Mouse (Mus musculus): ENCODE data around the gene Lpin2. TPM values are rescaled to one million over a fixed set of nuclear protein-coding genes. Genes with fewer than 3 reads are reported as not detected.

Lpin2 gene
- polyA plus RNA-seq, 1 experiment: 11.2 TPM

DNA sequence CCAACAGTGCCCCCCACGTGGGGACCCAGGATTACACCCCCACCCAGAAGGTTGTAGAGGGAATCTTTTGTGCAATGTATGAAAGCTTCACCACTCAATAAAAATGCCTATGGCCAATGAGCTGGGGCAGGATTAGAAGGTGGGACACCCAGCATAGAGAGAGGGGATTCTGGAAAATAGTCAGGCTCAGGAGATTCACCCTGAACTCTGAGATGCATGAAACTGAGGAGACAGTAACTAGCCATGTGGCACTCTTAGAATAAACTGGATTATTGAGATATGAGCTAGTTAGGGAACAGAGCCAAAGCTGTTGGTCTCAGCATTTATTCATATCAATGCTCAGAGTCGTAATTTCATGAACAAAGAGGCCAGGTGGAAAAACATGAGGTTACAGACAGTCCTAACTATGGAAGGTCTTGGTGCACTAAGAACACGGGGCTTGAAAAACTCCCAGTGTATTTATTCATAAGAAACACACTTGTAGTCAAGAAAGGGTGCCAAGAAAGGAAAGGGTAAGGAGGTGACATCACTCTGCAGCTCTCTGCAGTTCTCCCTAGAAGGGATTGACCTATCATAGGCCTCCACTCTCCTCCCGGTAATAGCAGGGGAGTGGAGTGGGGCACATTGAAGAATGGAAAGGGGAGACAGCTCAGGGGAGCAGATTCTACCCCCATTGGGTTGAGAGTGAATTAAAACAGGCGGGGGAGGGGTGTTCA, 83.1 kb downstream of the Lpin2 start:
- Histone ChIP-seq H3K36me3 (ENCODE audit: control insufficient read depth, insufficient read depth, low read length) (no peaks in the 10 kb centered on the region), H3K27ac (ENCODE audit: control insufficient read depth, insufficient read depth, low read depth, low read length) (no peak overlapping the region), H3K4me1 (ENCODE audit: control insufficient read depth, insufficient read depth, low read length) (no peaks in the 10 kb centered on the region), H3K27me3 (ENCODE audit: control insufficient read depth, insufficient read depth, low read length) (no peaks in the 10 kb centered on the region), H3K4me3 (ENCODE audit: control insufficient read depth, low read depth, low read length) (no peak overlapping the region)
- TF ChIP-seq POLR2A (IDR thresholded peaks at IDR 0.05; ENCODE audit: control insufficient read depth, low read depth, low read length) (no peak), CTCF (IDR thresholded peaks at IDR 0.05; ENCODE audit: control insufficient read depth, insufficient read depth, insufficient replicate concordance, low read depth, low read length) (no peak)

DNA sequence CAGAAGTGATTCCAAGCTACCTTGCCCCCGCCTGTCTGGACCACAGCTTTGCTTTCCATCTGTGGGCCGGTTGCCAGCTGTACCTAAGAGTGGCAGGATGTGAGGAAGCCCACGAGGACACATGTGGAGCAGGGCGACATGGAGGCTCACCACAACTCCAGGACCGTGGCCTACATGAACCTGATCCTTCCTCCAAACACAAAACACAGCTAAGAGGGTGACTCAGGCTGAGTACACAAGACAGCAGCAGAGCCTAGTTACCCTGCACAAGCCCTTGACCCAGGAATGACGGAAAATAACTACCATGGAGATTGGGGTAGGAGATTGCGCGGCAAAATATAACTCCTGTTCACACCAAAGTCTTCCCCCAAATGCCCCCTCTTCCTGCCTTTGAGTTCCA, 85.0 kb downstream of the Lpin2 start:
- Histone ChIP-seq H3K4me3 (ENCODE audit: control insufficient read depth, low read depth, low read length) (no peak overlapping the region), H3K27me3 (ENCODE audit: control insufficient read depth, insufficient read depth, low read length) (no peaks in the 10 kb centered on the region), H3K27ac (ENCODE audit: control insufficient read depth, insufficient read depth, low read depth, low read length) (no peak overlapping the region), H3K4me1 (ENCODE audit: control insufficient read depth, insufficient read depth, low read length) (no peaks in the 10 kb centered on the region), H3K36me3 (ENCODE audit: control insufficient read depth, insufficient read depth, low read length) (no peaks in the 10 kb centered on the region)
- no peak for TF ChIP-seq POLR2A (IDR thresholded peaks at IDR 0.05; ENCODE audit: control insufficient read depth, low read depth, low read length)
- no peak for TF ChIP-seq CTCF (IDR thresholded peaks at IDR 0.05; ENCODE audit: control insufficient read depth, insufficient read depth, insufficient replicate concordance, low read depth, low read length)

DNA sequence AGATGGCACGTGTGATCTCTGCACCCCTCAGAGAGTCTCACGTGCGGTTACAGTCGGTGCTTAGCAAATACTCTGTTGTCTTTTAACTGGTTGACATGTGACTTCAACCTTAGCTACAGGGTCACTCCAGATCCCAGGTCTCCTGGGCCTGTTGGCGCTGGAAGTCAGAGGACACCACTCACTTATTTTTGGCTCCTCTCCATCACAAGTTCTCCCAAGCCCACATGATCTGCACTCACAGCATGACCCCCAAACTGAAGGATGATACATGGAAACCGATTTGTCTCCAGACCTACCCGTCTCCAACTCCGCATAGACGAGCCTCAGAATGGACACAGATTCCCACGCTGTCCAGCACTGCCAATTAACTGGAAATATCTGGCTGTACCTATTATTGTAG, 85.8 kb downstream of the Lpin2 start:
- no peak for TF ChIP-seq POLR2A (IDR thresholded peaks at IDR 0.05; ENCODE audit: control insufficient read depth, low read depth, low read length)
- TF ChIP-seq CTCF (IDR thresholded peaks at IDR 0.05; ENCODE audit: control insufficient read depth, insufficient read depth, insufficient replicate concordance, low read depth, low read length): no peak
- Histone ChIP-seq H3K4me1 (ENCODE audit: control insufficient read depth, insufficient read depth, low read length) (no peaks in the 10 kb centered on the region), H3K27ac (ENCODE audit: control insufficient read depth, insufficient read depth, low read depth, low read length) (no peak overlapping the region), H3K36me3 (ENCODE audit: control insufficient read depth, insufficient read depth, low read length) (no peaks in the 10 kb centered on the region), H3K4me3 (ENCODE audit: control insufficient read depth, low read depth, low read length) (no peak overlapping the region), H3K27me3 (ENCODE audit: control insufficient read depth, insufficient read depth, low read length) (no peaks in the 10 kb centered on the region)

DNA sequence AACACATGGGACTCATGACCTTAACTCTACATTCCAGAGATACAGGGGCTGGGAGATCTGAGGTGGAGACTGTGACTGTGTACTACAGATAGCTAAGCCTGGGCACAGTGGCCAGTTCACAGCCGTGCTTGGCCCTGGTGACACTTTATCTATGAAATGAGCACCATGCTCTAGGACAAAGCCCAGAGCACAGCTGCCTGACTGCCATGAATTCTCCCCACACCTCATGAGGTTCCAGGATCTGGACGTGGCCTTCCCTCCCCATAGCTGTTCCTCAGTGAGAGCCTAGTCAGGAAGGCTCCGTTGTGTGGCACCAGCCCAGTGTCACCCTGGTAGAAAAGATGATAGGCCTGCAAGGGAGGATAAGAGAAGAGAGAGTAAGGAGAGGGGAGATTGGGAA, 86.2 kb downstream of the Lpin2 start:
- H3K27me3 ChIP-seq (ENCODE audit: control insufficient read depth, insufficient read depth, low read length): no peaks in the 10 kb centered on the region
- no peak overlapping the region for H3K27ac ChIP-seq (ENCODE audit: control insufficient read depth, insufficient read depth, low read depth, low read length)
- H3K4me3 ChIP-seq (ENCODE audit: control insufficient read depth, low read depth, low read length): no peak overlapping the region
- no peaks in the 10 kb centered on the region for H3K36me3 ChIP-seq (ENCODE audit: control insufficient read depth, insufficient read depth, low read length)
- TF ChIP-seq CTCF (IDR thresholded peaks at IDR 0.05; ENCODE audit: control insufficient read depth, insufficient read depth, insufficient replicate concordance, low read depth, low read length) (no peak), POLR2A (IDR thresholded peaks at IDR 0.05; ENCODE audit: control insufficient read depth, low read depth, low read length) (no peak)
- no peaks in the 10 kb centered on the region; the same call in 1 of the 2 replicates for H3K4me1 ChIP-seq (ENCODE audit: control insufficient read depth, insufficient read depth, low read length)

DNA sequence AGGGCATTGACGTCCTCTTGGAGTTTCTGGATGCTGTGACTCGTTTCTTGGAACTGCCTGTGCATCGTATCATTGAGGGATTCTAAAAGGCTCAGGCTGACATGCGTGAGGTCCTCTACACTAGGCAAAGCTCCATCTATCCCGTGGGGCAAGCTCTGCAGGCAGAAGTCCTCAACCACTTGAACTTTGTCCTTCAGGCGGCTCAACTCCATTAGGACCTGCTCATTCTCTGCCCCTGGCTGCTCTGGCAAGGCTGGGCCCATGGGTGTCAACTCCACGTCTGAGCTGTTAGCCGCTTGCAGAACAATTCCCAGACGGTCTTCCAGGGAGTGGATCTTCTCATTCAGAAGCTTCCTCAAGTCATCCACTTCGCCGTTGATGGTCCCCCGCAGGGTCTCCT, 91.5 kb downstream of the Lpin2 start:
- H3K27me3 ChIP-seq (ENCODE audit: control insufficient read depth, insufficient read depth, low read length): no peaks in the 10 kb centered on the region
- H3K4me3 ChIP-seq (ENCODE audit: control insufficient read depth, low read depth, low read length): no peak overlapping the region
- H3K36me3 ChIP-seq (ENCODE audit: control insufficient read depth, insufficient read depth, low read length): no peaks in the 10 kb centered on the region
- H3K27ac ChIP-seq (ENCODE audit: control insufficient read depth, insufficient read depth, low read depth, low read length): no peak overlapping the region
- H3K4me1 ChIP-seq (ENCODE audit: control insufficient read depth, insufficient read depth, low read length): peaks cover 11% of the 10 kb centered on the region
- no peak for TF ChIP-seq POLR2A (IDR thresholded peaks at IDR 0.05; ENCODE audit: control insufficient read depth, low read depth, low read length)
- TF ChIP-seq CTCF (IDR thresholded peaks at IDR 0.05; ENCODE audit: control insufficient read depth, insufficient read depth, insufficient replicate concordance, low read depth, low read length): no peak

DNA sequence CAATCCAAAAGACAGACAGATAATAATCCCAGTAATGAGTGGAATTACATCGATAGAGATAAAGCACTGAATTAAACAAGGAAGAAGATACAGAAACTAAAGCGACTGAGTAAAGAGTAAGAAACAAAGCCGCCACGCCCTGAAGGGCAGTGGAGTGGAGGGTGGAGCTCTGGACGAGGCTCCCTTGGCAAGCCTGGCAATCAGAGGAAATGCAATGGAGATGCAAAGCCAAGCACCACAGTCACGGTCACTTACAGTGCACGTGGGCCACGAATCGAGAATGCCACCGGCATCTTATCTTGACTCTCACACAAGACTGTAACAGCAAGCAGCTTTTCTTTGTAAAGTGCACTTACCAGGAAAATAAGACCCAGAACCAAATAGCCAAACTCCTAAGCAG, 94.4 kb downstream of the Lpin2 start:
- H3K36me3 ChIP-seq (ENCODE audit: control insufficient read depth, insufficient read depth, low read length): no peaks in the 10 kb centered on the region
- H3K27ac ChIP-seq (ENCODE audit: control insufficient read depth, insufficient read depth, low read depth, low read length): no peak overlapping the region
- H3K4me1 ChIP-seq (ENCODE audit: control insufficient read depth, insufficient read depth, low read length): peaks cover 11% of the 10 kb centered on the region
- no peaks in the 10 kb centered on the region for H3K27me3 ChIP-seq (ENCODE audit: control insufficient read depth, insufficient read depth, low read length)
- H3K4me3 ChIP-seq (ENCODE audit: control insufficient read depth, low read depth, low read length): no peak overlapping the region
- TF ChIP-seq CTCF (IDR thresholded peaks at IDR 0.05; ENCODE audit: control insufficient read depth, insufficient read depth, insufficient replicate concordance, low read depth, low read length) (no peak), POLR2A (IDR thresholded peaks at IDR 0.05; ENCODE audit: control insufficient read depth, low read depth, low read length) (no peak)

DNA sequence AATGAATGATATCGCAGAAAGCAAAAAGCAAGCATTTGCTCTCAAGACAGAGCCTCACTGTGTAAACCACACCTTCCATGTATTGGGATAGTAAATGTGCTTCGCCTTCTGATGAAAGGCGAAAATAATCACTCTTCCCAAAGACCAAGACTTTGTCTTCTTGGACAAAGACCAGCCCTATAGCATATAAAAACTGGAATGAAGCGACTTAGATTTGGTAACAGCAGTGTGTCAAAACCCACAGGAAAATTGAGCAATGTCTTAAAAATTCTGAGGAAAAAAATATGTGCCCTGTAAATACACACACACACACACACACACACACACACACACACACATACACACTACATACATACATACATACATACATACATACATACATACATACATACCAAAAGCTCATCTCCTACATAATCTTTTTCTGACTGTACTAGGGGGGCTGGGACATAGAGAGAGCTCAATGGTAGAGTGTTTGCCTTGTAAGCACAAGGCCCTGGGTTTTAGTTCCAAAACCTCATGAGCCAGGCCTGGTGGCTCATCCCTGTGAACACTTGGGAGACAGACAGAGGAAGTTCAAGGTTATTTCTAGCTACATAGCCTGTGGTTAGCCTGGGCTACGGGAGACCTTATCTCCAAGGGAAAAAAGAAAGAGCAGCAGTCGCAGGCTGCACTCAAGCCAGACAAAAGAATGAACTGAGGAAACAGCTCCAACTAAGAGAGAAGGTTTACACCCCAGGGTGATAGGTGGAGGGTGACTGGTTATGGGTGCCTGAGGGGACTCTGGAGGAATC, 95.5 kb downstream of the Lpin2 start:
- TF ChIP-seq POLR2A (IDR thresholded peaks at IDR 0.05; ENCODE audit: control insufficient read depth, low read depth, low read length) (no peak), CTCF (IDR thresholded peaks at IDR 0.05; ENCODE audit: control insufficient read depth, insufficient read depth, insufficient replicate concordance, low read depth, low read length) (no peak)
- Histone ChIP-seq H3K4me1 (ENCODE audit: control insufficient read depth, insufficient read depth, low read length) (peaks cover 11% of the 10 kb centered on the region), H3K4me3 (ENCODE audit: control insufficient read depth, low read depth, low read length) (no peak overlapping the region), H3K27me3 (ENCODE audit: control insufficient read depth, insufficient read depth, low read length) (no peaks in the 10 kb centered on the region), H3K36me3 (ENCODE audit: control insufficient read depth, insufficient read depth, low read length) (no peaks in the 10 kb centered on the region), H3K27ac (ENCODE audit: control insufficient read depth, insufficient read depth, low read depth, low read length) (no peak overlapping the region)

Data from testis, adult 2 months (tissue).